Mouse (Mus musculus) ES-Bruce4 (cell line): ENCODE results near the gene Sec31a.

Source experiments
- CTCF ChIP-seq: IDR thresholded peaks from one replicate; pipeline ENCODE4 v1.8.1; 2011; ENCODE audit warnings: low read depth, low read length
- POLR2A ChIP-seq: IDR thresholded peaks from one replicate; pipeline ENCODE4 v1.8.1; 2011; ENCODE audit warnings: low read length; ENCODE audit not compliant: insufficient read depth

GRCm38 (mm10) chr5:100317010-100317409, 99.0 kb downstream of the Sec31a start:
- TF ChIP-seq CTCF (no peak), POLR2A (no peak)
